Mouse (Mus musculus): ENCODE measurements around the gene Gm10226. TPM values are rescaled to one million over a fixed set of nuclear protein-coding genes. Genes with fewer than 3 reads are reported as not detected.
"Not testable (repeated sequence)": the region's sequence is repeated elsewhere in the genome, so short reads cannot be mapped to it uniquely, and the experiment has no call there.

The Gm10226 gene
- 4.0 and 11.2 TPM in 2 replicates for polyA plus RNA-seq (2012; rRNA removed)

- DNase-seq (ENCODE audit: low read depth) = no peak
- TF ChIP-seq POLR2A (IDR thresholded peaks at IDR 0.05; ENCODE audit: borderline replicate concordance, extremely low read depth, insufficient read depth, insufficient read length, poor library complexity, severe bottlenecking) (no peak), CTCF (IDR thresholded peaks at IDR 0.05; ENCODE audit: borderline replicate concordance, extremely low read depth, insufficient read depth, insufficient read length) (no peak)
Measured at GRCm38 (mm10) chr17:21691560-21691959, at the start of gene Gm10226. Gm10226 (plus strand) TSS chr17:21691860.

DNA sequence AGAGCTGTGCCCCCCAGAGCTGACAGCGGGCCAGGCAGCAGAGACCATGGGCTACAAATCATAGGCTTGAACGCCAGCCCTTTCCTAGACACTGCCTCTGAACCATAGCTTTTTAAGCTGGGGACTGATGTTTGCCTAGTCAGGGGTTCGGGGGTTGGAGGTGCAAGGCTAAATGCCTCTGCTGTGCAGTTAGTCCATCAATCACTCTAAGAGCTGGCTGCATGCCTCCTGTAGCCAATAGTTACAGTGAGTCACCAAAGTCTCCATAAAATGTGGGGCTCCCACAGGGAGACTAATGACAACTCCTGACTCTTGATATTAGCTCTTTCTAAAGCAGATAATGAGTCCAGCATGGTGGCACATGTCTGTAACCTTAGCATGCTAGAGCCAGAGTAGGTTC lies 42.9 kb upstream of the Gm10226 start:
- no peak for DNase-seq (ENCODE audit: low read depth)
- TF ChIP-seq CTCF (IDR thresholded peaks at IDR 0.05; ENCODE audit: borderline replicate concordance, extremely low read depth, insufficient read depth, insufficient read length) (no peak), POLR2A (IDR thresholded peaks at IDR 0.05; ENCODE audit: borderline replicate concordance, extremely low read depth, insufficient read depth, insufficient read length, poor library complexity, severe bottlenecking) (no peak)

DNA sequence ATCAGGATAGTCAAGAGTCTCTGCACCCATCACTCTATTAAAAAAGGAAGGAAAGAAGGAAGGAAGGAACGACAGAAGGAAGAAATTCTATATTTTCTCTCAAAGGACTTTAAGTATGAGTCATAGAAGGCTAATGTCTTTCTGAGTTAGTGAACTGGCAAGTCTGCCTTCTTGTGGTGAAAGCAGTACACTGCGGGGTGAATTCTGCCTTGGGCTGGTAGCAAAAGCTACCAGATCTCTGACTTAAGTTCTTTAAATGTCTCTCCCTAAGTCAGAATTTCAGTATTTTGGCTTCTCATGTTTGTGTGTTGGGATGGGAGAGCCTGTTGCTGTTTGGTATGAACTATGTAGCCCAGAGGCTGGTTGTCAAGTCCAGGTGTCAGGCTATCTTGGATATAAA lies 41.7 kb upstream of the Gm10226 start:
- DNase-seq (ENCODE audit: low read depth) = peak; percentile 66

DNA sequence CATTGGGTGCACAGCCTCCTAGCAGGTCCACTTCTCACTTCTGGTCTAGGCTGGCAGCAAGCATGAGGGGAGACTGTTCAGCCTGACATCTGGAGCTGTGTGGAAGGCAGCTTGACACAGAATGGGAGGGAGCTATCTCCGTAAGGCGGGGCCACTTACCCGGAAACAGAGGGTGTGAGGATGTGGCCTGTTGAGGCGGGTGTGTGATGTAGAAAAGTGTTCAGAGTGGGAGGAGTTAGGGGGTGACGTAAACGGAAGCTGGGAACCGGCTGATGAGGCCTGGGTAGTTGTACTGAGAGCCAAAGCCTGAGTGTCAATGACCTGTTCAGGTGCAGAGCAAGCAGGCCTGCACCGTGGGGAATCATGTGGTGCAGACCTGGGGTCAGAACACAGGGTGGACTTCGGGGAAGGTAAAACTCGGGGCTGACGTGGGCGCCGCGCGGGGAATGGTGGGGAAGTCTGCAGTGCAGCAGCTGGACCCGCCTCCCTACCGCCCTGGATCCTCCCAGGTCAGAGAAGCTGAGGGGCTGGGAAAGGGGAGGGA lies 41.2 kb upstream of the Gm10226 start, which contains the start of gene Zfp983:
Gene Zfp983 (plus strand): TSS at position 261 of the 544 bp plus-strand sequence.
- DNase-seq (ENCODE audit: low read depth) = peak; percentile 95

More for the DNA sequence above, 41.7 kb upstream of the Gm10226 start:
- TF ChIP-seq CTCF (IDR thresholded peaks at IDR 0.05; ENCODE audit: borderline replicate concordance, extremely low read depth, insufficient read depth, insufficient read length) (peak; percentile 53; the same call in 1 of the 2 replicates), POLR2A (IDR thresholded peaks at IDR 0.05; ENCODE audit: borderline replicate concordance, extremely low read depth, insufficient read depth, insufficient read length, poor library complexity, severe bottlenecking) (no peak)

DNA sequence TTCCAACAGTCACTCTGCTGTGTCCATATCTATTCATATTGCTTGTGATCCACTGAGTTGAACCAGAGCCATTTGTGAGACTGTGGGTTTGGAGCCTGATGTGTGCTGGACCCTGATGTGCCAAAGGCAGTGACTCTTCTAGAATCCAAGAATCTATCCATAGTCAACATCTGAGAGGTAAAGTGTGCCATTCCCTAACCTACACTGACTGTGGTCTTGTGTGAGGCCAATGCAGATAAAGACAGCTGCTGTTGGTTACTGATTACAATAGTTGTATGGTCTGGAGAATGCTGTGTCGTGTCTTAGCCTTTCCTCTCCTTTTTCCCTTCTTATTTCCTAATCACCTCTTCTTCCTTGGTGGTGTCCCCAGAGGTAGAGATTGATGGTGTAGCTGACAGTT lies 12.8 kb upstream of the Gm10226 start:
- DNase-seq (ENCODE audit: low read depth) = not testable (repeated sequence)

GRCm38 (mm10) chr17:21679273-21680018 lies 12.2 kb upstream of the Gm10226 start:
- TF ChIP-seq CTCF (IDR thresholded peaks at IDR 0.05; ENCODE audit: borderline replicate concordance, extremely low read depth, insufficient read depth, insufficient read length) (peak; percentile 52; the same call in 1 of the 2 replicates), POLR2A (IDR thresholded peaks at IDR 0.05; ENCODE audit: borderline replicate concordance, extremely low read depth, insufficient read depth, insufficient read length, poor library complexity, severe bottlenecking) (no peak)
- DNase-seq (ENCODE audit: low read depth) = peak; percentile 94

GRCm38 (mm10) chr17:21680019-21680376 lies 11.7 kb upstream of the Gm10226 start:
- not testable (repeated sequence) for DNase-seq (ENCODE audit: low read depth)

DNA sequence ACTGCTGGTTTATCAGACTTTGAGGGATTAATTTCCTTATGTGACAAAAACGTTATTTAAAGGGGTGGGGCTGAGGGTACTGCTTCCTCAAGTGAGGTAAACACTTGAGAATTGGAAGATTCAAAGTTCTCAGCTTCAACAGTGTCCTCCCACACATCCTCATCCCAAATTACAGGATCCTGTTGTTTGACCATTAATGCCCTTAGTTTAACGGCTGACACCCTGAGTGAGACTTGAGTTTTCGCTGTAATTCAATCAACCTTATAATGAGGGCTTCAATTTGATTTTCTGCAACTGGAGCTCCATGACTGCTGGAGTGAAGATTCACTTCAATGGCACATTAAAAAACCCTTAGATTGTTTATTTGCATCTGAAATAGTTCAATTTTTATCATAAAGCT lies 1.7 kb downstream of the Gm10226 start:
- no peak for DNase-seq (ENCODE audit: low read depth)
- TF ChIP-seq CTCF (IDR thresholded peaks at IDR 0.05; ENCODE audit: borderline replicate concordance, extremely low read depth, insufficient read depth, insufficient read length) = no peak

DNA sequence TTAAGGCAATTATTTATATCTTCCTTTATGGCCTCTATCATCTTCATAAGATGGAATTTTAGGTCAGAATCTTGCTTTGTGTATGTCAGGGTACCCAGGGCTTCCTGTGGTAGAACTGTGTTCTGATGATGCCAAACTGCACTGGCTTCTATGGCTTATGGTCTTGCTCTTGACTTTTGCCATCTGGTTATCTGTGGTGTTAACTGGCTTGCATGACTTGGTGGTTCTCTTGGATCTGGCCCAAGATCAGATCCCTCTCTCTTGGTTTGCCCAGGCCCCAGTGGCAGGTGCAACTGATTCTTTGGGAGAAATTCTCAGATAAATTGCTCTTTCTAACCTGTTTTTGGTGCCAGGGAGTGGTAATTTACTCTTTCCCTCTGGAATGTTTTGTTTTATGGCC lies 4.4 kb downstream of the Gm10226 start:
- TF ChIP-seq POLR2A (IDR thresholded peaks at IDR 0.05; ENCODE audit: borderline replicate concordance, extremely low read depth, insufficient read depth, insufficient read length, poor library complexity, severe bottlenecking) = no peak
- TF ChIP-seq CTCF (IDR thresholded peaks at IDR 0.05; ENCODE audit: borderline replicate concordance, extremely low read depth, insufficient read depth, insufficient read length) = no peak

DNA sequence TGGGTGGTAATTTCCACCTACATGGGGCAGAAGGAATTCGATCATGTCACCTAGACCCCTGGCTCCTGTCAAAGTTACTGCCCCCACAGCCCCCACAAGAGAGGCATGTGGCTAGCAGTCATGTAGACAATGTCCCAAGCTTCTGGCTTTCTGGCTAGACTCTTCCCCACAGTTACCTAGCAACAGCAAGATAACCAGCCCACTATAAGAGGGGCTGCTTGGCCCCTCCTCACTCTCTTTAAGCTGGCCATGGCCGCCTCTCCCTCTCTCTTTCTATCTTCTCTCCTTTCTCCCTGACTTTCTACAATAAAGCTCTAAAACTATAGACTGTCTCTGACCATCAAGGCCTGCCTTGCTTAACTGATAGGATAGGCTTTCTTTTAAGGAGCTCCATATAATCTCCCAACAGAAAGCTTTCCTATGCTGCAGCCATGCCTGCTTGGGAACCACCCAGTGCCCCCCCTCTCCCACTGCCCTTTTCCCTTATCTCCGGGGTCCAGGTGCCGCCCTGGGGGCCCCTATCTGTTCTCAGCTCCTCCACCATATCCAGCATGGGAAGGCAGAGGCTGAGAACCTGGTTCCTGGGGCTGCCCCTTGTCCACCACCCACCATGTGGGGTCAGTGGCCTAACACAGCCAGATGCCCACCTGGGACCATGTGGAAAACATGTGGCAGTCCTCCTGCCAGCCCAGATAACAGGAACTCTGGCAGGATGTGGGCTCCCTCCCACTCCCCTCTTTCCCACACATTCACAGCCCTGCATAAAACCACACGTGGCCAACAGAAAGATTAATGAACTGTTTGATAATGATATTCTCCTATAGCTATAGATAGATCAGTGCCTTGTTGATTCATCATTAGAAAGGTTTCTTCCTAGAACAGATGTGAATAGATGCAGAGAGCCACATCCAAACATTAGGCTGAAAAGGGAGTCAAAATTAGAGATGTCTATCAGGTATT lies 10.9 kb downstream of the Gm10226 start:
- DNase-seq (ENCODE audit: low read depth) = no peak
- no peak for TF ChIP-seq POLR2A (IDR thresholded peaks at IDR 0.05; ENCODE audit: borderline replicate concordance, extremely low read depth, insufficient read depth, insufficient read length, poor library complexity, severe bottlenecking)
- TF ChIP-seq CTCF (IDR thresholded peaks at IDR 0.05; ENCODE audit: borderline replicate concordance, extremely low read depth, insufficient read depth, insufficient read length) = no peak

More for the DNA sequence above, 4.4 kb downstream of the Gm10226 start:
- DNase-seq (ENCODE audit: low read depth) = no peak

GRCm38 (mm10) chr17:21703414-21703813 lies 11.8 kb downstream of the Gm10226 start:
- TF ChIP-seq POLR2A (IDR thresholded peaks at IDR 0.05; ENCODE audit: borderline replicate concordance, extremely low read depth, insufficient read depth, insufficient read length, poor library complexity, severe bottlenecking) (no peak), CTCF (IDR thresholded peaks at IDR 0.05; ENCODE audit: borderline replicate concordance, extremely low read depth, insufficient read depth, insufficient read length) (no peak)

More at GRCm38 (mm10) chr17:21703414-21703813, 11.8 kb downstream of the Gm10226 start:
- no peak for DNase-seq (ENCODE audit: low read depth)

Data from brain, embryonic 14.5 days (tissue).